Mouse (Mus musculus) bone marrow, adult 2 months (tissue): ENCODE results near the gene Cd3eap.

Experiments used
- CTCF ChIP-seq: fragments of 200-500 bp; IDR thresholded peaks from 2 replicates; pipeline ENCODE4 v1.5.1; 2011; ENCODE audit warnings: low read length, control low read depth; ENCODE audit not compliant: control insufficient read depth, insufficient read depth
- POLR2A ChIP-seq: fragments of 200-500 bp; IDR thresholded peaks from 2 replicates; pipeline ENCODE4 v1.6.1; 2011; ENCODE audit warnings: low read depth, mild to moderate bottlenecking, control low read depth, low read length, borderline replicate concordance; ENCODE audit not compliant: control insufficient read depth

DNA sequence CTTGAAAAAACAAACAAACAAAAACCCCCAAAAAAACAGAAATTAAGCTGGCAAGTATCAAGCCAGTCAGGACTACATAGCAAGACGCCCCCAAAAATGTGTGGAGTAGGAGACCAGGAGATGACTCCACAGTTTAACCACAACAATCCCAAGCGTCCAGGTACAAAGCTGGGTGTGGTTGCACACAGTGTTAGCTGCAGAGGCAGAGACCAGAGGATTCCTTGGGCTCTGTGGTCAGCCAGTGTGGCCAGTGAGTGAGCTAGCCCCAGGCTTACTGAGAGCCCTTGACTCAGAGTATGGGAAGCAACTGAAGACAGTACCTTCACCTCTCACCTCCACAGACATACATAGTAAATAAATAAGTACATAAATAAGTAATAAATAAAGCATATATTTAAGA, 27.4 kb downstream of the Cd3eap start:
- TF ChIP-seq CTCF (no peak), POLR2A (no peak)
